Mouse (Mus musculus) inflammation-experienced regulatory T-cells, adult 6 months (primary cell): ENCODE results near the gene Ndufaf2. TPM values are rescaled to one million over a fixed set of nuclear protein-coding genes. Genes with fewer than 3 reads are reported as not detected.

Experiments used
- ATAC-seq: one replicate; pipeline ENCODE4 v1.8.0; 2017
- polyA plus RNA-seq, 3 experiments: library from polyadenylated mRNA; unstranded; fragments of 100-300 nt; shearing (Covaris generic); gene quantifications; one replicate each; pipeline ENCODE4 v1.2.1; 2017

Ndufaf2 gene
- polyA plus RNA-seq, 3 experiments from 2014 or later: 38.9 to 47.2 (median 43.2) TPM

DNA sequence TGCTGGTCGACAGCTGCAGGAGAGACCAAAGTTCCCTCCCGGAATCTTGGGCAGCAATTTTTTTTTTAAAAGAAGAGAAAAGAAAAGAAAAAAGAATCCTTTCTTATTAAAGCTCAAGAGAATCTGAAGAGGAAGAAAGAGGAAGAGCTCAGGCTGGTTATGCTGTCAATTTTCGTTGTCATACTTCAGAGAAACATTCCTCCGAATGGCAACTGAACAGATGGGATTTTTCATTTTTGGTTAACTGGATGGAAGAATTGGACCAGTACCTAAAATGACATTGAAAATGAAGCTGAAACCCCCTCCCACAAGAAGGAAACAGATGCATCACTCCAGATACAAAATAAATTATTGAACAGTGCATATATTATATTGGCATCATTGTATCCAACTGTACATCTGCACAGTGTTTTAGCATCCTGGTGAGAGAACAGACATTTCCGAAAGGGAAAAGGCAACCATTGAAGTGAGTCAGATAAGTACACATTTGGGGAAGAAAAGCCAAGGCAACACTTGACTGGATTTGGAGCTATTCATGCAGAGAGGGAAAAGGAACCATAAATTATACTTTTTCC, 19.9 kb downstream of the Ndufaf2 start:
- no peak for ATAC-seq

DNA sequence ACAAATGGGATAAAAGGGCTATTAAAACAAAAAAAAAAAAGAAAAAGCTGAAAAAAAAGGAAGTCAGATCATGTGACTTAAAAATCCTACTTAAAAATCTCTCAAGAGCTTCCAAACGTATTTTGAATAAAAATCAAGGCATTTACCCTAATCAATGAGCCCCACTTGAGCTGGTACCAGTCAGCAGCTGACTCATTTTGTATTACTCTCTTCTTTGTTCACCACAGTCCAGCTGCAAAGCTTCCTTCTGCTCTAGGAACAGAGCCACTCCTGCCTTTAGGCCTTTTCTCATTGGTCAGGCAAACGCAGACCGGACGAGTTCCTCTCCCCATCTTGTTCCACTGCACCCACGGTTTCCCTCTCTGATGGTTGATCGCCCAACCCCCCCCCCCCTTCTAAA, 22.8 kb downstream of the Ndufaf2 start:
- ATAC-seq: no peak

DNA sequence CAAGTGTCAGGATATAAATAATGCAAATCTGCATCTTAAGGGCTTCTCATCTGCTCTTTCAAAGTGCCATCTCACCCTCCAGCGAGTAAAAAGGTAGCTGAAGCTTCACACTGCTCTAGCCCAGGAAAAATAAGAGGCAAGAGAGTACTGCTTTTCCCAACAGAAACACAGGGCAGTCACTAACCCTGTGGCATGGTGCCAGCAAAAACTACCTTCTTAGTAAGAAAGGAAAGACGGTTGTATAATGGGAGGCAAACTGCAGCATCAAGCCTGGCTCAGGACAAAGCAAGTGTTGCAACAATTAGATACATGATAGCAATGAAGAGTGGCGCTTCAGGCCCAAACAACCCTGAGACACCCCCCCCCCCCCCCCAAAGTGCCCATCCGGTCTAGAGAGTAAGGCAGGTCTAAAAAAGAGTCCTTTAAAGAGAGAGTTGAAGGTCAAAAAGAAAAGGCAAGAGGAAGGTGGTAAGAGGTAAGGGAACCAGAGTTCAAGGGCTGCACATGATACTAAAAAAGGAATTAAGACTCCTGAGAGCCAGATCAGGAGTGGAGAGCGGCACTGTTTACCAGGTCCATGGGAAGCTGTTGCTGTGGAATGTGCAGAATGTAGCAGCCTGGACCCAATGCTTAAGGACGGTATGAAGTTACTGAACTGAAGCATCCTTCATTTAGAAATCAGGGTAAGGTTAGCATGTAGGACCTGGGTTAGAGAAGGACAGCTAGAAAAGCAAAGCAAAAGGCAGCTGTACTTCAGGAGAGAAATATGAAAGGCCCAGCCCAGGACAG, 26.2 kb downstream of the Ndufaf2 start:
- ATAC-seq: no peak

- ATAC-seq: no peak
These were observed 27.7 kb downstream of the Ndufaf2 start for GRCm38 (mm10) chr13:108130737-108131136.

- ATAC-seq: peak; percentile 69
These were observed 29.4 kb downstream of the Ndufaf2 start for GRCm38 (mm10) chr13:108129070-108129469.

GRCm38 (mm10) chr13:108127883-108128282, 30.5 kb downstream of the Ndufaf2 start:
- ATAC-seq: no peak

DNA sequence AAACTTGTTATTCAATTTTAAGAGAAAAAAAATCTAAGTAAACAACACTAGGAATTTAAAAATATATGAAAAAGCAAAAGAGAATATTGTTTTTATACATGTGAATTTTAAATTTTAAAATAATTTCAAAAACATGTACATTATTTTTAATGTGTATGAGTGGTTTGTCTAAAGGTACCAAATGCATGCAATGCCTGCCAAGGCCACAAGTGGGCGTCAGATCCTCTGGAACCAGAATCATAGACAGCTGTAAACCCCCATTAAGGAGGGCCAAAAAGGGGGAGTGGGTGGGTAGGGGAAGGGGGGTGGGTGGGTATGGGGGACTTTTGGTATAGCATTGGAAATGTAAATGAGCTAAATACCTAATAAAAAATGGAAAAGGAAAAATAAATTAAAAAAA, 31.3 kb downstream of the Ndufaf2 start:
- peak; percentile 78 for ATAC-seq

GRCm38 (mm10) chr13:108126246-108126645, 32.2 kb downstream of the Ndufaf2 start:
- ATAC-seq: no peak

DNA sequence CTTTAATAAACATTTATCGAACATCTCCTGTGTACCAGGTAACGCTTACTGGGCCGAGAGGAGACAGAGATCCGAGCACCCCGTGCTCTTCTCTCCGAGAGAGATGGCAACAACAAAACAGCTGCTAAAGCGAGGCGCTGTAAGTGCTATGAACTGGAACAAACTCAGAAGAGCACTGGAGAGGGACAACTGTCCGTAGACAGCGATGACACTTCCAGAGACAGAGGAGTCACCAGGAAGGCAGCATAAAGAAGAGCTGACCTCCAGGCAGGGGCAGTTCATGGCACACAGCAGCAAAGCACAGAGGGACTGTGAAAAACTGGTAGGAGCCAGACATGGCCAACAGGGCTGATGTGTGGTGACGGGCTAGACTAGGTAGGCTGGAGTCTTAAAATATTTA, 34.3 kb downstream of the Ndufaf2 start:
- no peak for ATAC-seq

DNA sequence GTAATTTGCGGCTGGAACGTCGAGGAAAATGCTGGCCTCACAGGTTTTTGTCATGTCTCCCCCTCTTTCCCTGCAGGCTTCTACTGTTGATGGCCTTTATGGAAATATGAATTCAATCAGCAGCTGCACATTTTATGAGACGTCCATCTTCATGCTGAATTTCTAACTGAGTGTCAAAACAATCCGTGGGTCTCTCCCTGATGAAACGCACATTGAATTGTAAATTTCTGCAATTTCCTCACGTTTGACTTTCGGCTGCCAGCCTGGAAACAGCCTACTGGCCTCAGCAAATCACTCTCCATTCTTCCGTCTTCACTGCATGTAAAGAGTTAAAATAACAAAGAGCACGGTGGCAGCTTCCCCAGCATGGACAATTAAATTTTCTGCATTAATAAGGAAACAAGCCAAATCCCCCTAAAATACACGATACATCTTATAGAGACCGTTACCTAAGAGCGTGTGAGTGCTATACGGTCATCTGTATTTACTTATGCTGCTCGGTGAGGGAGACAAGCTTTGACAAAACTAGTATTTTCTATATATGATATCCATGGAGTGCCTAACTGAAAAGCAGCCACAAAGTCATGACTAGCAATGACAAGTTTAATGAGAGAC, 35.2 kb downstream of the Ndufaf2 start:
- ATAC-seq: no peak

- no peak for ATAC-seq
These were observed 38.8 kb downstream of the Ndufaf2 start for GRCm38 (mm10) chr13:108119411-108120310.

DNA sequence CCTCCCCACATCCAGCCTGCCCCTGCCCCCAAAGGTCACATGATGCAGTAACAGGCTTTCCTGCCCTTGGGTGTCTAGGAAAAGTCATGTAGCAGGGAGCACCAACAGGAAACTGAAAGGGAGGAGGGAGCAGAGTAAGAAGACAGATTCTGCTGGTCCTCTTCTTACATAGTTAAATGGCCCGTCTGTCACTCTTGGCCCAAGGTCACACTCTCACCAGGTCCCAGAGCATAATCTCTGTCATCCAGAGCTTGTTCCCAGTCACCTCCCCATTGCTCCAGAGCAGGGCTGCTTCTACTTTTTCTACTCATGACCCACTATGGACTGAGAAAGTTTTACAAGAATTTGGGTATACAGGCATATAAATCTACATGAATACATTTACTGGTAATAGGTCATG, 40.2 kb downstream of the Ndufaf2 start:
- no peak for ATAC-seq

GRCm38 (mm10) chr13:108117654-108118053, 40.8 kb downstream of the Ndufaf2 start:
- ATAC-seq: no peak

DNA sequence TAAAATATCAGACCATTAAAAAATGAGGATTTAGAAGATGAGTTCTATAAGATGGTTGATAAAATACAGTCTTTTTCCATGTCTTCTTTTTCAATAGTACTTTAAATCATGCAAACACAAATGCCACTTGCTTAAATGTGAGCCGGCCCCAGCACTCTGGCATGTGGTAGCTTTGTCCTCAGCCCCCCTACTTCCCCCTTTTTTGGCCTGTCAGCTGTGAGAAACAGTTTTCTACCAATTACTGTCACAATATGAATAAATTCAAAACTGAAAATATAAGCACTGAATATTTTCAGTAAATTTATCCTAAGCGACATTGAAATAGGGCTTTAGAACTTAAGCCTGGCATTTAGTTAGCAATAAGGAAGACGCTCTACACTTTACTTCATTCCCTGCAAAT, 44.2 kb downstream of the Ndufaf2 start:
- no peak for ATAC-seq

DNA sequence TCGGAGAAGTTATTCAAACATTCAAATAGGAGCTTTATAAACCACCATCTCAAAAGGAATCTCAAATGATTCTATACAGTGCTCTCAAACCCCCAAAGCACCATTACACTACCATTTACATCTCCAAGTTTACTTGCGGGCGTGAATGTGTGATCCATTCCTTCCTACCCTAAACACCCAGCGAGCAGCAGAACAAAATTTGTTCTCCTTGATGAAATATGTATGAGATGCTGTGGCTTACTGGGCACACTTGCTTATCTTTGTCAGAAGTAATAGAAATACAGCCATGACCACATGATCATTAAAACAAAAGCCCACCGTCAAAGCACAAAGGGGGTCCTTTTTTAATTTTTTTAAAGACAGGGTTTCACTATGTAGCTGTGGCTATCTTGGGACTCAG, 44.9 kb downstream of the Ndufaf2 start:
- no peak for ATAC-seq

DNA sequence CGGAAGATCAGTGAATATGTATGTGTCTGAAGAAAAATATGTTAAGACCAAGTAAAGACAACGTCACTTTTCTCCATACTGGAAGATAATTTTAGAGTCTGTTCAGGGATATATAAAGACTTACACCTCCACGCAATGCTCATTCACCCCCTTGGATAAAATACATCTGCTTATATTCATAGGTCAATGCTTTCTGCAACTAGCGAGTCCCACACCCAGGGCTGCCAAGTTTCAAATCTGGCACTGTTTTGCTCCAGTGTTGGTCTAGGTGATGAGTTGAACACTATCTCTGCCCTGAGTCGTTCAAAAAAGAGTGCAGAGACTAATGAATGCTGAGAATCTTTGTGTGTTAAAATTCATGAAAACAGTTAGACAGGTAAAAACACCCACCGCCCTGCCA, 47.5 kb downstream of the Ndufaf2 start:
- no peak for ATAC-seq

DNA sequence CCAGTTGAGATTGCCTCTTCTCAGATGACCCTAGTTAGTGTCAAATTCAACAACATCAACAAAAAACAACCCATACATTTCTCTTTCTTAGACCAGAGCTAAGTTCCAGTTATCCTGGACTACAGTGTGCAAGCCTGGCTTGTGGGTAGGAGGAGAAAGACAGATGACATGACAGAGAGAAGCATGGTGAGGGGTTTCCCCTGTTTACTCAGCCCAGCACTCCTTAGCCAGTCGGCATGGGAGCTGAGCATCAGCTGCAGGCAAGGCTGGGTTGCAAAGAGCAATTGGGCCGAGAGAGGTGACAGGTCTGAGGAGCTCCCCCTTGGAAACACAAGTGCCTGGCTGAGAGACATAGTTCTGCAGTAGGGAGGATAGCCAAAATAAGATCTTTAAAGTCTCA, 57.7 kb downstream of the Ndufaf2 start:
- ATAC-seq: peak; percentile 60

- no peak for ATAC-seq
These were observed 62.0 kb downstream of the Ndufaf2 start for GRCm38 (mm10) chr13:108096446-108096845.

DNA sequence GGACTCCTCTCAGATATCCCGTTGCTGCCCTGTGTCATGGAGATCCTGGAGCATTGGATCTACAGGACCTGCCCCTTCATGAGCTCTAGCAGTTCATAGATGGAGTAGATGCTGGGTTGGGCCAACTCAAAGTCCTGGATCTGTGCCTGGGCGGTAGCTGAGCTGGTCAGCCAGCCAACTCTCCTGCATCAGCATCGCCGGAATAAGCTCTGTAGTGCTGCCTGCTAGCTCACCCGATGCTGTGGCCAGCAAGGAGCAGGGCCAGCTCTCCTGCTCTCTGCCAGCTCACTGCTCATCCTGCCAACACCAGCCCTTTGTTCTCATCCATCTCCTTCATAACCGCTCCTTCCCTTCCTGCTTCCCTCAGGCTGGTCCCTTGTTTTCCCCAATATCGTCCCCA, 62.8 kb downstream of the Ndufaf2 start:
- ATAC-seq: no peak

DNA sequence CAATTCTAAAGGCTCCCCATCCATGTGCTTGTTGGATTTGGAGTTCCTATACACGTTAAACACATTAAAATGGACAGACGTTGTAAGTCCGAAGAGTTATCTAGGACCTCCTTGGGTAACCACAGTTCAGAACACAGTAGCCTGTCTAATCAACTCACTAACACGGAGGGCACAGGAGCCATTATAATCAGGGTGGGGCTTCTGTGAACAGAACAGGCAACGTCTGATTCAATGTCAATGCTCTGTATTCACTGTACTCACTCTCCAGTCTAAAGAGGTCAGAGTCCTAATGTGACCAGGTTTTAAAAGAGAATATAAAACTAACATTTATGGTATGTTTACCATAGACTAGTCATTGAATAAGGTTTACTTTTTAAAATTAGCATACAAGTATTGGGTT, 63.7 kb downstream of the Ndufaf2 start:
- no peak for ATAC-seq

DNA sequence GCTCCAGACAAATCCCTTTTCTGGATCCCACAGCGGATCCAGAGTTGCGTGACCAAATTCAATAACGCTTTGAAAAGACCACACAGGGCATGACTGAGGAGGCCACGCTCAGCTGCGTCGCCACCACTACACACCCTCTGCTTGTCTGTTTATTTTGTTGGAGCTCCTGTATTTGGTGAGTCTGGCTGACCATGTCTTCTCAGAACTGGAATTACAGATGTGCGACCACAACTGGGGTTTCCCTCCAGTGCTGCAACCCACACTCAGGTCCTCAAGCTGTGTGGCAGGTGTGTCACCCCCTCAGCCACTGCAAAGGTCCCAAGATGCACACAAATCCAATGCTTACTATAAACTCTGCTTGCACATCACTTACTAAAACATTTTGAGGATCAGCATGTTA, 66.1 kb downstream of the Ndufaf2 start:
- ATAC-seq: no peak

- no peak for ATAC-seq
These were observed 71.7 kb downstream of the Ndufaf2 start for GRCm38 (mm10) chr13:108086724-108087123.

- no peak for ATAC-seq
These were observed 72.4 kb downstream of the Ndufaf2 start for GRCm38 (mm10) chr13:108086036-108086435.
